ENCODE assay signal across 17 mouse cellular contexts in genomic region chr17:77930967-77931591, GRCm38 (mm10).
DNase-seq lines count a peak whose midpoint lies in the region; ATAC-seq and TF ChIP-seq lines count a peak whose summit lies in the region.
"Had no signal": no experiment of that assay in that cellular context is flagged by ENCODE, and none has a peak within 500 bp of the region (broad histone marks: within the 10 kb centered on the region; RNA-seq: fewer than 3 reads in every experiment).

No protein-coding gene starts in this region.

- 44% methylated on average over 6 of the region's 6 CpGs for WGBS in forebrain, embryonic 16.5 days
- 39% methylated on average over 6 of the region's 6 CpGs for WGBS in hindbrain, embryonic 15.5 days
- 32% methylated on average over 6 of the region's 6 CpGs for WGBS in neural tube, embryonic 14.5 days

- TF ChIP-seq CTCF in layer of hippocampus, adult 2 months (conservative IDR thresholded peaks at IDR 0.05) = no peak

- no peaks in the 10 kb centered on the region for H3K9me3 ChIP-seq in forebrain, embryonic 16.5 days (ENCODE audit: control insufficient read depth, low read length)
- H3K9me3 ChIP-seq in hindbrain, embryonic 15.5 days = no peaks in the 10 kb centered on the region
- H3K9me3 ChIP-seq in neural tube, embryonic 14.5 days (ENCODE audit: control insufficient read depth, low read length) = no peaks in the 10 kb centered on the region
- H3K9me3 ChIP-seq: heart, embryonic 15.5 days; lung, embryonic 15.5 days had no signal

- peak; percentile 43 for DNase-seq in left cerebral cortex, postnatal 4 days
- DNase-seq in left cerebral cortex, postnatal 36 days (ENCODE audit: low spot score in 2 of 2) = no peak
- no peak for DNase-seq in layer of hippocampus, adult 2 months (ENCODE audit: low spot score in 2 of 2)
- DNase-seq in adrenal gland, postnatal 25 days = no peak
- DNase-seq in heart, postnatal 10 days = no peak
- DNase-seq: cerebellum, adult 2 months; heart, adult 18-20 months; layer of hippocampus, adult 9-11 months had no signal

- intact Hi-C loops in left cerebral cortex, postnatal 4 days (cut with DNase I) = no loop called here
- intact Hi-C loops in left cerebral cortex, postnatal 36 days (cut with DNase I) = no loop called here
- intact Hi-C loops in heart, postnatal 10 days (cut with DNase I) = no loop called here

- no peaks in the 10 kb centered on the region for H3K27me3 ChIP-seq in forebrain, embryonic 16.5 days (replicated peaks; ENCODE audit: control insufficient read depth, insufficient read depth, low read length)
- H3K27me3 ChIP-seq in hindbrain, embryonic 15.5 days = no peaks in the 10 kb centered on the region
- no peaks in the 10 kb centered on the region for H3K27me3 ChIP-seq in neural tube, embryonic 14.5 days (ENCODE audit: control insufficient read depth, insufficient read depth, low read length)
- H3K27me3 ChIP-seq: heart, embryonic 15.5 days; lung, embryonic 15.5 days had no signal

- H3K9ac ChIP-seq in forebrain, embryonic 16.5 days (replicated peaks; ENCODE audit: low read depth, low read length) = no peak overlapping the region
- H3K9ac ChIP-seq in hindbrain, embryonic 15.5 days = no peak overlapping the region
- no peak overlapping the region for H3K9ac ChIP-seq in neural tube, embryonic 14.5 days (replicated peaks; ENCODE audit: low read depth, low read length)
- H3K9ac ChIP-seq: heart, embryonic 15.5 days; lung, embryonic 15.5 days had no signal

- no peaks in the 10 kb centered on the region for H3K36me3 ChIP-seq in forebrain, embryonic 16.5 days (ENCODE audit: control insufficient read depth, insufficient read depth)
- no peaks in the 10 kb centered on the region for H3K36me3 ChIP-seq in hindbrain, embryonic 15.5 days
- H3K36me3 ChIP-seq in neural tube, embryonic 14.5 days (ENCODE audit: control insufficient read depth, insufficient read depth, low read length) = no peaks in the 10 kb centered on the region
- H3K36me3 ChIP-seq: G1E; heart, embryonic 15.5 days; lung, embryonic 15.5 days had no signal

- H3K4me3 ChIP-seq in forebrain, embryonic 16.5 days (replicated peaks; ENCODE audit: low read length) = no peak overlapping the region
- no peak overlapping the region for H3K4me3 ChIP-seq in hindbrain, embryonic 15.5 days
- no peak overlapping the region for H3K4me3 ChIP-seq in neural tube, embryonic 14.5 days (ENCODE audit: low read depth, low read length)
- H3K4me3 ChIP-seq in layer of hippocampus, adult 2 months = no peak overlapping the region
- H3K4me3 ChIP-seq: heart, embryonic 15.5 days; lung, embryonic 15.5 days had no signal

- peaks cover 7% of the 10 kb centered on the region for H3K4me1 ChIP-seq in forebrain, embryonic 16.5 days (replicated peaks; ENCODE audit: control insufficient read depth, insufficient read depth, low read length)
- no peaks in the 10 kb centered on the region for H3K4me1 ChIP-seq in hindbrain, embryonic 15.5 days (replicated peaks)
- no peaks in the 10 kb centered on the region for H3K4me1 ChIP-seq in neural tube, embryonic 14.5 days (ENCODE audit: control insufficient read depth, insufficient read depth, low read length)
- H3K4me1 ChIP-seq: heart, embryonic 15.5 days; lung, embryonic 15.5 days had no signal

- H3K27ac ChIP-seq in forebrain, embryonic 16.5 days (ENCODE audit: low read length) = peak overlapping the region; percentile 72
- H3K27ac ChIP-seq in hindbrain, embryonic 15.5 days (replicated peaks) = no peak overlapping the region
- H3K27ac ChIP-seq in neural tube, embryonic 14.5 days (ENCODE audit: low read depth, low read length) = no peak overlapping the region
- no peak overlapping the region for H3K27ac ChIP-seq in layer of hippocampus, adult 2 months
- H3K27ac ChIP-seq: heart, embryonic 15.5 days; kidney, postnatal 0 days; lung, embryonic 15.5 days had no signal

- peak; percentile 91 for ATAC-seq in forebrain, embryonic 16.5 days
- ATAC-seq in hindbrain, embryonic 15.5 days (ENCODE audit: low FRiP score, low read depth) = peak; percentile 45; the same call in 1 of the 2 replicates
- peak; percentile 83; the same call in 1 of the 2 replicates for ATAC-seq in neural tube, embryonic 14.5 days (ENCODE audit: low read depth)
- ATAC-seq: inflammation-experienced regulatory T-cells, adult 6 months had no signal

- H3K4me2 ChIP-seq in forebrain, embryonic 16.5 days (ENCODE audit: low read length) = no peak overlapping the region
- H3K4me2 ChIP-seq in hindbrain, embryonic 15.5 days = no peak overlapping the region
- H3K4me2 ChIP-seq in neural tube, embryonic 14.5 days (ENCODE audit: low read depth, low read length) = no peak overlapping the region
- H3K4me2 ChIP-seq: heart, embryonic 15.5 days; liver, embryonic 11.5 days; lung, embryonic 15.5 days had no signal
